Mouse (Mus musculus) kidney, adult 18-20 months (tissue): ENCODE measurements around the gene Crtap.
A peak's percentile ranks its signal among the peaks of the same experiment; 100 is the strongest.

Source experiments
- DNase-seq: peaks from one replicate; pipeline ENCODE4 v3.0.0; 2021

Gene Crtap

DNA sequence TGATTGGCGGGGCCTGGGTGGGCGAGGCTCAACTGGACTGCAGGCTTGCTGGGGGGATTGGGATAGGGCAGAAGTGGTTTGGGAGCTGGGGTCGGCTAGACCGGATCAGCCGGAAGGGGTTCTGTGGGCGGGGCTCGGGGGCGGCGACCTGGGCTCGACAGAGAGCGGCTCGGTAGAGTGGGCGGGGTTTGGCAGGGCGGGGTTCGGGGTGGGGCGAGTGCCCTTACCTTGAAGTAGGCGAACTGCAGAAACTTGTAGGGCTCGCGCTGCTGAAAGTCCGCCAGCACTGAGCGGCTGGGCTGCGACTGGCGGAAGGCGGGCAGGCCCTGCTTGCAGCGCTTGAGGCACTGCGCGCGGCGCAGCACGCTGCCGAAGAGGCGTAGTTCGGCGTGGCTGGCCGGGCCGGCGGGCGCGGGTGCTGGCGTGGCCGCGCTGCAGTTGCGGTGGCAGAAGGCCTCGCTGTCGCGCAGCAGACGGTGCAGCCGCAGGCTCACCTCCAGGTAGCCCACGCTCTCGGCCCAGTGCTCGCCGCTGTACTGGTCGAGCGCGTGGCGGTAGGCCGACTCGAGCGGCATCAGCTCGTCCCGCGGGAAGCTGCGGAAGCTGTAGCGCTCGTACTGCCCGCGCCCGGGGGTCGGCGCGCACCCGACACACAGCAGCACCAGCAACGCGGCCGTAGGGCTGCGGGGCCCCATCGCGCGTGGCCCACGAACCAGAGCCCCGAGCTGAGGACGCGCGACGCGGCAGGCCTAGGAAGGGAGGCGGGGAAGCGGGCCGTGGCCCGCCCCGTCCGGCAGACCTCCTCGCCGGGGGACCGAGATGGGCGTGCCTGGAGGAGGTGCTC is at the start of gene Crtap:
Gene Crtap (minus strand): TSS at position 771 of the 844 bp plus-strand sequence.
- DNase-seq: peak; percentile 79

DNA sequence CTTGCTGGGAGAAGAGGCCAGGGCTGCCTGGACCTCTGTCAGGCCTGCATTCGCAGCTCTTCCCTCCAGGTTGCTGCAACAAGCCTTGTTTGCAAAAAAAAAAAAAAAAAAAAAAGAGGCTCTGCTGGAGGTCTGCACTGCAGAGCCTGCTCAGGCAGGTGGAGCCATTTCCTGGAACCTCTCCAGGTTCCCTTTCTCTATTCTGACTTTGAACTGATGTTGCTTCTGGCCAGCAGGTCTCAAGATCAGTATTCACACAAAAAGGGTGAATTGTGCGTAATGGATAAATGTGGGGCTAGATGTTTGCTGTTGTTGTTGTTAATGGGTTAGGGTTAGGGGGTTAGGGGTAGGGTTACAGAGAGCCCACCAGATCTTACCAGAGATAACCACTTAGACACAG is 45.2 kb upstream of the Crtap start:
- no peak for DNase-seq

DNA sequence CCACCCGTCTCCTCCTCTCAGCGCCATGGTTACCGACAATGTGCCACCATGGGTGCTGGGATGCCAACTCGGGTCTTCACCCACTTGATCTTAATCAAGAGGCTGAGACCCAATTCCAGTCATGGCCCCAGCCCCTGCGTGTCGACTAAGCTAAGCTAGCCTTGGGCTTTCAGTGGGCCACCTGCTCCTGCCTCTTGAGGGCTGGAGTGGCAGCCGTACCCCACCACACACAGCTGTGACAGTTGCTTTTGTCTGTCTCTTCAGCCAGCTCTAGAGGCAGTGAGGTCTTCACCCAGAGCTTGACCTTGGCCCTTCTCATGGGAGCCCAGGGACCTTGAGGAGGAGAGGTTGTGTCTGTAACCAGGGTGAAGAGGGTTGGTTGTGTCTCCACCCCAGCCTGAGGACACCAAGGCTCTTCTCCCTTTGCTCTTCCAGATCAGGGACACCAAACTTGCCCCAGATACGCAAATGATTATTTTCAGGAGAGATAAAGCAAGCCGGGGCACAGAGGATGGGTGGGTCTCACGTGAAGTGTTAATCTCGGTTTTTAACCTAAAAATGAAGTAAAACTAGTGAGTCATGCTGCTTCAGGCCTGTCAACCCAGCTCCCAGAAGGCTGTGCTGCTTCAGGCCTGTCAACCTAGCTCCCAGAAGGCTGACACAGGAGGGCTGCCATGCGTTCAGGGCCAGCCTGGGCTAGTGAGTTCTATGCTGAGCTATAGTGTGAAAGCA is 37.8 kb upstream of the Crtap start:
- DNase-seq: no peak

DNA sequence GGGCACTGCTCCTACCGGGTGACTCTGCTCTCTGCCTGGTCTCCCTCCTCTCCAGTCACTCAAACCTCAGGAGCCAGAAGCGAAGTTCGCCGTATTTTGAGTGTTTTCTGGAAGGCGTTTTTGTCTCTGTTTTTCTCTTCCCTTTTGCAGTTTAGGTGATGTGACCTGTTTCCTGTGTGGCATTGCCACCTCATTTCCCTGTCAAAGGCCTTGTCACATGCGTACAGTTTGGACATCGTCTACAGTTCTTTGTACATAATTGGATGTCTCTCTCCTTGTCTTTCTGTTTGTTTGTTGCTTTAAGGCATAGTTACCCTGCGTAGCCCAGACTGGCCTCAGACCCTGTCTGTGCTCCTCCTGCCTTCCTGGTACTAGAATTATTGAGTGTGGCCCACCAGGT is 37.0 kb upstream of the Crtap start:
- DNase-seq: no peak

DNA sequence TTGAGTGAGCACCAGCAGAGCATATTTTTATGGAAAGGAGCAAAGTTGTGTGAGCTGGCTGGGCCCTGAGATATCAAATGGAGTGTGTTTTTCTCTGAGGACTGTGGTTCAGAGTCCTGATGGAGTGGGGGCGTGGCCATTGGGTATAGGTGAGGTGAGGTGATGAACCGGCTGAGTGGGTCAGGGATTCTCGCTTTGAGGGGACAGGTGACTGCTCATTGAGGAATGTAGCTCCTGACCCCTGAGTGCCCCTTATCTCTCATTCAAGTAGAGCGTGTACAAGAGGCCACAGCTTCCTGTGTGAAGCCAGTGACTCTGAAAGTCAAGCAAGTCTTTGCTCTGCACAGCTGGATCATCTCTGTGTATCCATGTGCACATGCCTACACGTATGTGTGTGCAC is 35.7 kb upstream of the Crtap start:
- no peak for DNase-seq

DNA sequence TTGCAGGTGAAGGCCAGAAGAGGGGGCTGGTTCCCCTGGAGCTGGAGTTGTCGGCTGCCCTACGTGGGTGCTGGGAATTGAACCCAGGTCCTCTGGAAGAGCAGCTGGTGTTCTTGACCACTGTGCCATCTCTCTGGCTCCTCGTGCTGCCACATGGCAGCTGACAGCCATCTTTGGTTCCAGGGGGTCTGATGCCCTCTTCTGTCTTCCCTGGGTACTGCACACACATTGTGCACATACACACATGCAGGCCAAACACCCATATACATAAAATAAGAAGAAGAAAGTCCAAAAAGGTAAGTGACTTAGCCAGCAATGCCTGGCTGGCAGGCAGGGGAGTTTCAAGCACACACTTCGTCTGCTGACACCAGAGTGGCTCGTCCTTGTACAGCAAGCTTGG is 35.1 kb upstream of the Crtap start:
- DNase-seq: no peak

DNA sequence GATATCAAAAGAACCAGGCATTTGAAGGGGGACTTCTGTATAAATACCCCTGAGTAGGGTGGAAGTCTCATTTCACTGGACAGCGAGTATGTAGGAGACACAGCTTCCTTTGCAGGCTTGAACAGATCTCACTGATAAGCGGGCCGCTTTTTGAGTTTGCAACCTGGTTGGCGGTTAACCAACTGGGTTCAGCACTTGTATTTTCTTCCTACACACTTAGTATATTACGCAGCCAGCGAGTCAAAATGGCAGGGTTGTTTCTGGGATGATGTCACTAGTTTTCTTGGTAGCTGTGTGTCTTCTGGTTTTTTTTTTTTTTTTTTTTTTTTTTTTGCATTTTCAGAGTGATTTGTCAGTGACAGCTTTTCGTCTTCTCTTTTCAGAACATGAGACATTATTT is 31.3 kb upstream of the Crtap start:
- no peak for DNase-seq

DNA sequence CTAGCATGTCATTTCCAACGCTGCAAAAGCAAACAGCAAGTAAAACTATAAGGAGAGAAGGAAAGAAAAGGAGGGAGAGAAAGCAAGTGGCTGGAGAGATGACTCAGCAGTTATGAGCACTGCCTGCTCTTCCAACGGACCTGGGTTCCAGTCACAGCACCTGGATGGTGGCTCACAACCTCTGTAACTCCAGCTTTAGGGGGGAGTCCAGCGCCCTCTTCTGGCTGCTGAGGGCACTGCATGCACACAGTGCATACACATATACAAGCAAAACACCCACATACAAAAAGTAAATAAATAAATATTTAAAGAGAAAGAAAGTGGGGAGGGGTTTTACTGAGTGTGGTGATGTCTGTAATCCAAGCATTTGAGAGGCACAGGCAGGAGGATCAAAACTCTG is 30.6 kb upstream of the Crtap start:
- no peak for DNase-seq

DNA sequence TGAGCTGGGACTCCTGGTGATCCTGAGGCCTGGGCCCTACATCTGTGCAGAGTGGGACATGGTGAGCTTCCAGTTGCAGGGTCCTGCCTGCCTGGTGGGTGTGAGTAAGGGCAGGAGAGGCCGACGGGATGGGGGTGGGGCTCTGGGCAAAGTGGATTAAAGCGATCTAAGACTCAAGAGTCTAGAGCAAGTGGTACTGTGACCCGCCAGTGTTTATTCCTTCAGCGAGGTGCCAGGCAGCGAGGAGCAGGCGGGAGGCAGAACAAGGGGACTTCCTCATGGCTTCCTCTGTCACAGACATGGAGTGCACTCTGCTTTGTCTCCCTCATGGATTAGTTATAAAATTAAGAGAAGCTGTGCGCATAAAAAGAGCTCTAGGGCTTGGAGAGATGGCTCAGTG is 30.0 kb upstream of the Crtap start:
- no peak for DNase-seq

DNA sequence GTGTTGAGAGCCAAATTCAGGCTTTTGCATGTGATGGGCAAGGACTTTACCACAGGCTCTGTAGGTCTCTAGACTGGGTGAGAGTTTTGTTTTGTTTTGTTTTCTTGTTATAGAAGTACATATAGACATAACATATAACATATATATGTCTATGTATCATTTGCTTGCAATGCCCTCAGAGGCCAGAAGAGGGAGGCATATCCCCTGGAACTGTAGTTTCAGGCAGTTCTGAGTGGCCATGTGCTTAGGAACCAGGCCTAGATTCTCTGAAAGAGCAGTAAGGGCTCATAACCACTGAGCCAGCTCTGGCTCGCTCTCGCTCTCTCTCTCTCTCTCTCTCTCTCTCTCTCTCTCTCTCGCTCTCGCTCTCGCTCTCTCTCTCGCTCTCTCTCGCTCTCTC is 27.7 kb upstream of the Crtap start:
- peak; percentile 56 for DNase-seq

DNA sequence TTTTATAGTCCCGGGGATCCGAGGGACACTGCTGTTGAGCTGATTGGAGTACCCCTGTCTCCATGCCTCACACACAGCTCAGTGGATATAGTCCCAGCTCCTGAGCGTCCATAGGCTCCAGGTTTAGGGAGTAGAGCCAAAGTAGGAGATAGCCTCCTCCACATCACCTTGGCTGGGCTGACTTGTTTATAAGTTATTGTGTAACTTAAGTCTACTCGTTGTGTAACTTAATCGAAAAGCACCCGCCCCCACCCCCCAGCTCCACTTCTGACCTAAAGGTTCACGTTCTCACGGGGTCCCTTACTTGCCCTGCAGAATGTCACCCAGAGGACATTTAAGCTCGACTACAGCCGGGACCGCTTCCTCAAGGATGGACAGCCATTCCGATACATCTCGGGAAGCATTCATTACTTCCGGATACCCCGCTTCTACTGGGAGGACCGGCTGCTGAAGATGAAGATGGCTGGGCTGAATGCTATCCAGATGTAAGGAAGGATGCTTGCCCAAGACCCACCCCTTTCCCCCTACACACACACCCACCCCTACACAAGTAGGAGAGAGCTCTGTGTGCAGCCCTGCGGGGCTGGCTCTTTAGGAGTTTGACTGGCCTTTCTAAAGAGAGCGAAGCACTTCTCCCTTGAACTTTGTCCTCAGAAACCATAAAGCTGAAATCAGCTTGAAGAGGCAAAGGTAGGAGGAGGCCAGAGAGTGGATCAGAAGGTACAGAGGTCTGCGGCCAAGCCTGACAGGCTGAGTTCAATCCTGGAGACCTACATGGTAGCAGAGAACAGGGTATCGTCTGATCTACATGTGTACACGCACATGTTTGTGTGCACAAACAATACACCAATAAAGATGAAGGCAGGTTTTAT is 26.4 kb upstream of the Crtap start:
- peak; percentile 50 for DNase-seq

DNA sequence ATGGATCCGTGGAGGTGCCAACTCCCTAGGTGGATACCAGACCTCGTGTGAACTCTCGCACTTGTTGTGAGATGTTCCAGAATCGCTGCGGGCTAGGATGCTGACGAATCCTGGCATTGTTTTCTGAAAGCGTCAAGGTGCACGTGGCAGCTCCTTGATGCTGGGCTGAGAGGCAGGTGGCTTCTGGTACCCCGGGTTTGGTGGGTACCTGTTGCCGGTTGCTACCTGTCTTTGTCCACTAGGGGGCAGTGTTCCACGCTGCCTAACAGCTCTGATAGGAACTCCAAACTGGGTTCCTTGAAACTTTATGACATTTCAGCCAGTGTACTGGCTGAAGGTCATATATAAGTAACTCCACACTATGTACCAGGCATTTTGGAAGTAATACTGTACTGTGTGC is 25.2 kb upstream of the Crtap start:
- peak; percentile 55 for DNase-seq

DNA sequence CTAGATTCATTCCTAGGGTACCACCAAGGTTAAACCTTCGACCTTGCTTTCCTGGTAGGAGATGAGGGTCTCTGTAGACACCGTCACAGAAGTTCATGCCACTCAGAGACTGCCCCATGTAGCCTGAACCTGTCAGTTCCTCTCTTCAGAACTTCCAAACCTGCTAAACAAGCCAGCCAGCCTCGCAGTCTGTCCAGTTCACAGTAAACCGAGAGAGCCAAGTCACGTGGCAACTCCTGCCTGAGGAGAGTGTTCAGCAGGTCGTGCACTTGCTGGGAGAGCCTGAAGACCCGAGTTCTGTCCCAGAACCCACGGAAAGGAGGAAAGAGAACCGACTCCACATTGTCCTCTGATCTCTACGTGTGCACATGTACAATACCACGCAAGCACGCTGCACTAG is 23.4 kb upstream of the Crtap start:
- DNase-seq: peak; percentile 54

DNA sequence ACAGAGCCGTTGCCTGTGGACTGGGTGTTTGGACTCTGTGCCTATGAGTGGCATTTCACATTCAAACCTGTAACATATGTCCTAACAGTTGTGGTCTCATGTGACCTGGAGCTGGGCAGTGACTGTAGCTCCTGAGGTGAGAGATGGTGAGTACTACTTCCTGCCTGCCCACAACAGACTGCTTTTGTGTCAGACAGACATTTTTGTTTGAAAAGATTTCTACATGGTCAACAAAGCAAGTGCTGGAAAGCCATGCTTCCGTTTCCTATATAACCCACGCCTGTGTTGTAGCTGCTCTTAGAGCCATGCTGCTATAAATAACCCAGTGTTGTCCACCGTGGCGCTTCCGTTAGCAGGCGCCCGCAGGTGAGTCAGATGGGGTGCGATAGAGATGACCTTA is 21.9 kb upstream of the Crtap start:
- DNase-seq: no peak

DNA sequence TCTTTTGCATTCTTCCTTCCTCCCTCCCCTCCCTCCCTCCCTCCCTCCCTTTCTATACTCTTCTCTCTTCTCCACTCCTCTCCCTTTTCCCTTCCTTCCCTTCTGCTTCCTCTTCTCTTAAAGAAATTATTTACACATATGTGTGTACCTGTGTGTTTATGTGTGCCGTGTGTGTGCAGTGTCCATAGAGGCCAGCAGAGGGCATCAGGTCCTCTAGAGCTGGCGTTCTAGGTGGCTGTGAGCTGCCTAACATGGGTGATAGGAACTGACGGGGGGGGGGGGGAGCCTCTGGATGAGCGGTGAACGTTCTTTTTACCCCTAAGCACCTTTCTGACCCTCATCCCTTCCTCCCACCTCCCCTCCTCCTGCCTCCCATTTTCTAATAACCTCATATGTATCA is 20.8 kb upstream of the Crtap start:
- no peak for DNase-seq

DNA sequence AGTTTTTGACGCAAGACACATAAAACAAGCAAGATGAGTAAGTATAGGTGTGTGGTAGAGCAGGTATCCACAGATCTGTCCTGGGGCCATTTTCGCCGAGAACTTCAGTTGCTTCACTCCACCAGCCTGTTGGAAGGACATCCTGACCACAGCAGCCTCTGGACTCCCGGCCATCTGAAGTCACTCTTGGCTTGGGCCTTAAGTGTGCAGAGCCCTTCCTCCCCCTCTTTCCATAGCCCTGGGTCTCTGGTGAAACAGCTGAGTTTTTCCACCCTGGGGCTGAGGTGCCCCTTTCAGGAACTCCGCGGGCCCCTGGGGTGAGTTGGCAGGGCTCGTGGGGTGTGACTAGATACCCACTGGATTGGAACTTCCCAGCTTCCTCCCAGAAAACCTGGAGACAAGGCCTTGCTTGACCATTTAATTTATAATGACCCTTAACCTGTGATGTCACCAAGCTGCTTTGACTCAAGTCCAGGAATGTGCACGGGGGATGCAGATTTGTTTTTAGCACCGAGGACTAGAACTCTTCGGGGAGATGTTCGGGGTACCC is 19.9 kb upstream of the Crtap start:
- DNase-seq: no peak

DNA sequence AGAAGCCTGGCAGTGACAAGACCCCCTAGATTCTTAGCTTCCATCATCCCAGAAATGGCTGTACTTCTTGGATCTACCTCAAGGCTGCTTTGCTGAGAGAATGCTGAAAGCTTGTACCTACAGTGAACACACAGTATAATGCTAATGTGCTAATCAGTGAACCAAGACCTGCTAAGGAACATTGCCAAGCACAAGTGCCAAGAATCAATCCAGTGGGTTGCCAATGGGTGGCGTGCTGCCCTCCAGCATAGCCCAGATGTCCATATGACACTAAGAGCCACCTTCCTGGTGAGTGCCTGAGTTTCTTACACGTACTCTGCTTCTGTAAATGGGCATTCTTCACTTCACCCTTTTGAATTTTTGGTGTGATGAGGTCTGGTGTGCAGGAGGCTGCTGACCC is 17.2 kb upstream of the Crtap start:
- peak; percentile 75 for DNase-seq

DNA sequence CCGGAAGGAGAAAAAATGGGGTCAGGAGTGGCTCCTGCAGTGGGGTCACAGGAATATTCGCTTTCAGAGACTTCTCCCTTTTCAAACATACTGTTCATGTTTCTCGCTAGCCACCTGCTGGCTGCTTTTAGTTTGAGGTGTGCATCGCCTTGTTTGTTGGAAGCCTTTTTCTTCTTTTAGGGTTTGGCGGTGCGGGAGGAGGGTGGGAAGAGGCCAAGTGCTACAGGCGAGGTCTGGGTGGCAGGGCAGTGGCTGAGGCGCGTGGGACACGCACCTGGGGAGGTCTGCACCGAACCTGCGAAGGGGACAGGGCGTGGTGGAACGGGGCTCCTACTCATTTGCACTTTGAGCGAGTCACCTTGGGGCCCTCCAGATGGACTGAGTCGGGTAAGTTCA is 11.2 kb upstream of the Crtap start:
- peak; percentile 69 for DNase-seq

DNA sequence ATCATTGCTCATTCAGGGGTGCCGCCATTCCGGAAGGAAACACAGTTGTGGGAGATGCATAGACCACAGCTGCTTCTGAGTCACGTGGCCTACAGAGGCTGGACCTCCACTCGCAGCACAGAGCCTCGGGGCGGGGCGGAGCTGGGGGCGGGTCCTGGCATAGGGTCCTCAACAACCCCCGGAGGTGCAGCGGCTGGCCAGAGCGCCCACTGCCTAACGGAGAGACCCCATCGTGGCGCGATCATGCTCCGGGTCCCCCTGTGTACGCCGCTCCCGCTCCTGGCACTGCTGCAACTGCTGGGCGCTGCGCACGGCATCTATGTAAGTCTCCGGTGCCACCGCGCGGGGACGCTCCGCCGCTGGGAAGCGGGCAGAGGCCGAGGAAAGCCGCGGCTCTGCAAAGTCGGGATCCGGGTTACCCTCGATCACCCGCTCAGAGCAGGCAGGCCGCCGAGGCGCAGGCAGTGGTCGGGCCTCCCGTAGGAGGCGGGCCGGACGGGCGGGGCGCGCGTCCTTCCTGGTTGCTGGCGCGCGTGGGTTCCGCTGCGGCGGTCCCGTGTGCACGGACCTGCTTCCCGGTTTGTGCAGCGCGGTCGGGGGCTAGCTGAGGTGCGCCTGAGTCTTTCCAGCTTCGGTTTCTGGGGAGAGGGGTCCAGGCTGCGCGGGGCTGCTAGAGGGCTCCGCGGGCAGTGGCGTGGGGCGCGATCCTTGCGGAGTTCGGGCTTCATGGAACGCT is 10.6 kb upstream of the Crtap start, which contains the start of the genes Glb1 and Tmppe:
Gene Glb1 (plus strand): TSS at position 128 of the 736 bp plus-strand sequence.
Gene Tmppe (plus strand): TSS at position 157 of the 736 bp plus-strand sequence.
- peak; percentile 87 for DNase-seq

DNA sequence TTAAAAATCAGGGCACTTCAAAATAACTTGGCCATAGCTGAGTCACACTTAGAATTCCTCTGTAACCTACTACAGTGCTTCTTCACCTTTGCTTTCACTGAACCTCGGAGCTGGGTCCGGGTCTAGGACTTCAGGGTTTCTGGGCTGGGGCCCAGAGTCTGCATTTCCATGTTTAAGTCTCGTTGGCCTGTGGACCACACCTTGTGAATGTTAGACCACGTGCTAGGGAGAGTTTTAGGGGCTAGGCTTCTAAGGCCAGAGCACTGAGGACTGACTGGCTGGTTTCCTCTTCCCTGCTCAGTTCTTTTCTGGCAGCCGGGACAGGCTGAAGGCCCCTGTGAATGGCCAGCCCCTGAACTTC is 10.1 kb upstream of the Crtap start:
- DNase-seq: no peak

DNA sequence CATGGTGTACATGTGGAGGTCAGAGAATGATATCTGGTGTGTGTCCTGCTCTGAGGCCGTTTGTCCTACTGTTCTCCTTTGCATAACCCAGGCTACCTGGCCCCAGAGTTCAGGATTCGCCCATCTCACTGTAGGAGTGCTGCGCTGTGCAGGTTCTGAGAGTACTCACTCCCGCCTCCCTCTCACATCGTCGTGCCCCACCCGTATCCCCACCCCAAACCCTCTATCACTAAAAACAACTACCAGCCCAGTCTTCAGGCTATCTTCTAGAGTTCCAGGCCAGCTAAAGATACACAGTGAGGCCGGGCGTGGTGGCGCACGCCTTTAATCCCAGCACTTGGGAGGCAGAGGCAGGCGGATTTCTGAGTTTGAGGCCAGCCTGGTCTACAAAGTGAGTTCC is 9.2 kb upstream of the Crtap start:
- DNase-seq: no peak

DNA sequence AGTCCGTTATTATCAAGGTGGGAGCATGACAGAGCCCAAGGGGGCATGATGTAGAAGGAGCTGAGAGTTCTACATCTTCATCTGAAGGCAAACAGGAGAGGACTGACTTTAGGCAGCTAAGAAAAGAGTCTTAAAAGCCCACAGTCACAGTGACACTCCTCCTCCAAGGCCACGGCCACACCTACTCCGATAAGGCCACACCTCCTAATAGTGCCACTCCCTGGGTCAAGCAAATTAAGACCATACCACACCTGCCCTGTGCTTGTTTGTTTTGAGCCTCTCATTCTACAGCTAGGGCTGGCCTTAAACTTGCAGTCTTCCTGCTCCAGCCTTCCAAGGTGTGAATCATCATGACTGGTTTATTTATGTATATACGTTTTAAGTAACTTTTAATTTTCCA is 4.8 kb upstream of the Crtap start:
- no peak for DNase-seq
